Mouse (Mus musculus) thymus, adult 2 months (tissue): ENCODE data around the gene Gltpd2.

ENCODE experiments used
- CTCF ChIP-seq: fragments of 200-500 bp; IDR thresholded peaks from 2 replicates; pipeline ENCODE4 v1.5.1; 2012; ENCODE audit warnings: mild to moderate bottlenecking, control low read depth, low read length, moderate library complexity, borderline replicate concordance; ENCODE audit not compliant: control insufficient read depth, poor library complexity, insufficient read depth; ENCODE audit errors: extremely low read depth
- POLR2A ChIP-seq: fragments of 200-500 bp; IDR thresholded peaks from 2 replicates; pipeline ENCODE4 v1.6.1; 2012; ENCODE audit warnings: mild to moderate bottlenecking, low read length, control low read depth, moderate library complexity; ENCODE audit not compliant: control insufficient read depth, poor library complexity, insufficient read depth; ENCODE audit errors: extremely low read depth

- no peak for TF ChIP-seq CTCF
- TF ChIP-seq POLR2A: no peak
These were observed 21.9 kb downstream of the Gltpd2 start for GRCm38 (mm10) chr11:70540928-70541327.
